Mouse (Mus musculus): ENCODE measurements around the gene Gbe1.

DNA sequence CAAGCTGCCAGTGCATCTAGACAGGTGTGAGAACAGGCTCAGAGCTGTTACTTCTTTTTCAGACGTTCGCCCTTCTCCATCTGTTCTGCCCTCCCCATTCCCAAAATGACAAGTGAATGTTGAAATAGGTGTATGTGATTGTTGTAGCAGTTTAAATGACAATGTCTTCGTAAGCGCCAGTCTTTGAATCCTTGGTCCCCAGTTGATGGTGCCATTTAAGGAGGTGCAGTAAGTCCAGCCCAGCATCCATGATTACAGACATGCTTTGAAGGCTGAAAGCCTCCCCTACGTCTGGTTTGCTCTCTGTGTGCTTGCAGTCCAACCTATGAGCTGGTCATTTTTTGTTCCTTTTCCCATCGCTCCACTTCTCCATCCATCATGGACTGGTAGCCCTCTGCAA, 5.6 kb downstream of the Gbe1 start:
- TF ChIP-seq CTCF (IDR thresholded peaks at IDR 0.05; ENCODE audit: extremely low read depth, insufficient read depth, low read length) (no peak), POLR2A (IDR thresholded peaks at IDR 0.05; ENCODE audit: extremely low read depth, insufficient read depth, low read length) (no peak)
